Mouse (Mus musculus) kidney, postnatal 36 days (tissue): ENCODE results near the gene Crbn.
A peak's percentile ranks its signal among the peaks of the same experiment; 100 is the strongest.

Source experiments
- DNase-seq, 2 experiments: peaks; one replicate each; pipeline ENCODE4 v3.0.0; 2021 to 2022; ENCODE audit warnings: mixed read lengths in 2 of 2

The Crbn gene

DNA sequence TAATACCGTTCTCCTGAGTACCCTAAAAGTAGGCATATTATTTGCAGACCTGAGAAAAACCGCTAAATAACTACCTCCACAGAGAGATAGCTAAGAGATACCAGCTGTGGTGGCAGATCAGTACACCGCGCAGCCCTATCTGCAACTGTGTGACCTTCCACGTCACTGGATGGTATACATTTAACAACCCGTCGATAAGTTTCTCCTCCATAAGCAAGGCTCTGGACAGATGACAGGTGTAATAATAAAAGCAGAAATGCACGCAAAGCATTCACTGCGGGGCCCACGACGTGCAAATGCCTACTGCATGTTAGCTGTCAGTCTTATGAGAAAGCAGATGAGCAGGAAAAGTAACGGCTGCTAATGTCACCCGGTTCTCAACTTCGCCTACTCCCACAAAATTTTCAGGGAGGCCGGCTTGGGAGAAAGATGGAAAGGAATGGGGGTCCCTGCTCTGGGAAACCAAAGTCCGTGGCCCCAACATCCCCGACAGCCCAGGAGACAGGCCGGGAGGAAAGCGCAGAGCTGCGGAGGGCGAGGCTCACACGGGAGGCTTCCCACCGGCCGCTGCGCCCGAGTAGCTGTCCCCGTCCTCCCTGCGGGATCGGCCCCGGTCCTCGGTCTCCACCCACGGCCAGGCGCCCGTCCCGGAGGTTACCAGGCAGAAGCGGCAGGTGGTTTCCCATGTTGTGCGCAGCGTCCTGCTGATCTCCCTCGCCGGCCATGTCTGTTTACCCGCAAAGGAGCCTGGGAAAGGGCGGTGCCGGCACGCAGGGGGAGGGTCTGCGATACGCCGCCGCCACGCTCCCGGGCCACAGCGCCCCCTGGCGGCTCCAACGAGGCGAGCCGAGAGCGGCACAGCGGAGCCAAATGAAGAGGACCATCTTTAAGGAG is at the start of gene Crbn:
Gene Crbn (minus strand): TSS at position 745 of the 894 bp plus-strand sequence.
- peak; percentile 90 to 97 for DNase-seq

DNA sequence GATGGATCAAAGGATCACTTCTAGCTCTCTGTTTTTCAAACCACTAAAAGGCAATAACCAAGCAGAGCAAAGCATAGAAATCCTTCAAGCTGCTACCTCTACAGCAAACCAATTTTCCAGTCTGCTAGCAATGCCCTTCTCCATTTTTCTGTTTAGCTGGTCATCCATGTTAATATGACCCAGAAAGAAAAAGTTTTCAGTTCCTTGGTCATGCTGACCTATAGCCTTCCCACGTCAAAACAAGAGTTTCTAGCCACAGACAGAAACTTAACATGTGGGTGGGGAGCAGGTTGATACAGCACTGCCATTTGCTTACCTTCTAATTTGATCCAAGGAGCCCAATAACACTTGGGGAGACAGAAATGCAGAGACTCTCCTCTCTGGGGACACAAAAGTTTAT is 40.3 kb upstream of the Crbn start:
- no peak for DNase-seq

GRCm38 (mm10) chr6:106838053-106838452 is 38.2 kb upstream of the Crbn start:
- peak in 1 of 2 experiments; percentile 11 for DNase-seq

GRCm38 (mm10) chr6:106835316-106835715 is 35.4 kb upstream of the Crbn start:
- no peak for DNase-seq

- peak; percentile 20 to 63 for DNase-seq
Measured at GRCm38 (mm10) chr6:106822329-106822728, 22.5 kb upstream of the Crbn start.

- DNase-seq = no peak
Measured at GRCm38 (mm10) chr6:106820566-106820965, 20.7 kb upstream of the Crbn start.

DNA sequence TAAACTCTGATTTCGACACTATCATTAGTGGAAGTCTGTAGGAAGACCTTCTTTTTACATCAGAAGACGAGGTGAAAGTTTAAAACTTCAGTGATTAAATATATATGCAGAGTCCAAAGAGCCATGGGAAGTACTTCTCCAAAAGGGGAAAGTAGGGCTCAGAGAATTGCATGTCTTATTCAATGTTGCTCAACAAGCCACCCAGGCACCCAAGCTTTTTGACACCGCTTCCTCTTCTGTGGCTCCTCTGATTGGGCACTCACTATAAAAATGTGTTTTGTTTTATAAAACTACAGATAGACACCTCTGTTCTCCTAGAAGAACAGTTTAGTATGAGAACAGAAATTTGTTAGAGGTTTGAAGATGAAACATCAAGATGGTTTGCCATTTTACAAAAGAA is 20.0 kb upstream of the Crbn start:
- no peak for DNase-seq

- no peak for DNase-seq
Measured at GRCm38 (mm10) chr6:106819246-106819645, 19.4 kb upstream of the Crbn start.

GRCm38 (mm10) chr6:106810686-106811085 is 10.8 kb upstream of the Crbn start:
- DNase-seq = peak; percentile 20 to 35

DNA sequence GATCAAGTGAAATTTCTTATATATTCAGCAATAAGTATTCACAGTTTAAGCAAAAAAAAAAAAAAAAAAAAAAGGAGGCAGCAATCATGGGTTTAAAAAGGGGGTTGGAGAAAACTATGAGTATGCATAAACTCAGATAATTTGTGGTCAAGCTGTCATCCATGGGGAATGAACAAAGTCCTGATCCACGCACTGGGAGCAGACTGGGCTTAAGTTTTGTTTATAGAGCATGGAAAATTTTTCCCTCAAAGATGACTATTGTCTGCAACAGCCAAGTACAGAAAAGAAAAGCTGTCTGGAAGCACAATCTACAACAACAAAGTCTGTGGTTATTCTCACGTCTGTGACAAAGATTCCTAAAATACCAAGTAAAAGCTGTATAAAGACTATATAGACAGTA is 9.3 kb upstream of the Crbn start:
- no peak for DNase-seq

- peak; percentile 35 to 47 for DNase-seq
Measured at GRCm38 (mm10) chr6:106804904-106805303, 5.0 kb upstream of the Crbn start.

DNA sequence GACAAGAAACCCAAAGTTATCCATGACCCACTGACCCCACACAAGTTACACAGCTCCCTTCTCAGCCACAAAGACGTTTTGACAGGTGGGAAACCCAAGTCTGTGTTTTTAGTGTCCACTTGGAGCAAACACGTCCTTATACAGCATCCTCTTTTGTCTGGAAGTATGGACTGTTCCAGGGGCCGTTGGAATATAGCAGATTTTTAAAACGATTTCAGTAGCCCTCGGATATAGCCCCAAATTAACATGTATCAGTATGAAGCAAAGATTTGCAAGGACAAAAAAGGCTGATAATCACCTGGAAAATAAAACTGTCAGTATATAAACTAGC is 315 bp upstream of the Crbn start:
- no peak for DNase-seq

DNA sequence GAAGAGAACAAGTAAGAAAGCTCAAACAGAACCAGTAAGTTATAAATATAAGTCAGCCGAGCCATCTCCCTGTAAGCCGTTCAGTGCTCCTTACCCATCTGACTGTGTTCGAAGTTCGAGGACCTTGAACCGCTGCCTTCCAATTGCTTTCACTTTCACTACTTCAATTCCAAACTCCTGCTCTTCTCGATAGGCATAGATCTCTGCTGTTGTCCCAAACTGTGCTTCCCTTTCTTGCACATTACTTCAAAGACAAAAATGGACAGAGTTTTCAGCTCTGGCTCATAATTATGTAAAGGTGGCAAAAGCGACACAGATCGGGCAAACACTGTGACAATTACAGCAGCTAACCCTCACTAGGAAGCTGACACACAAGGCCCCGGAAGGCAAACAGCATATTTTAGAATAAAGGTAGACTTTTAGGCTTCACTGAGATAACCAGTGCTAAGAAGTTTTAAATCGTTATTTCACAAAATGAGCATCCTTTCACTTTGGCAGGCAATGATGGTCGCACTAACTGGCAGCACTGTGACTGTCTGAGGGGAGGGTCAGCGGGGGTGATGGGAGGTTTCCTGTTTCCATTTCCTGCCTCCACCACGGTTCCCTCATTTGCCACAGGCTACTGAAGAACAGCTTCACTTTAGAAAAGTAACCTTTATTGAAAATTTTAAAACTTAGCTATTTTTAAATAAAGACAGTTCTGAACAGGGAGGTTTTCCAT is 5.6 kb downstream of the Crbn start:
- DNase-seq = no peak

GRCm38 (mm10) chr6:106793621-106794020 is 6.3 kb downstream of the Crbn start:
- DNase-seq = no peak

GRCm38 (mm10) chr6:106793088-106793487 is 6.8 kb downstream of the Crbn start:
- DNase-seq = no peak

GRCm38 (mm10) chr6:106792486-106792885 is 7.4 kb downstream of the Crbn start:
- no peak for DNase-seq

- DNase-seq = no peak
Measured at GRCm38 (mm10) chr6:106791429-106791828, 8.4 kb downstream of the Crbn start.

- DNase-seq = no peak
Measured at GRCm38 (mm10) chr6:106787138-106787537, 12.7 kb downstream of the Crbn start.

DNA sequence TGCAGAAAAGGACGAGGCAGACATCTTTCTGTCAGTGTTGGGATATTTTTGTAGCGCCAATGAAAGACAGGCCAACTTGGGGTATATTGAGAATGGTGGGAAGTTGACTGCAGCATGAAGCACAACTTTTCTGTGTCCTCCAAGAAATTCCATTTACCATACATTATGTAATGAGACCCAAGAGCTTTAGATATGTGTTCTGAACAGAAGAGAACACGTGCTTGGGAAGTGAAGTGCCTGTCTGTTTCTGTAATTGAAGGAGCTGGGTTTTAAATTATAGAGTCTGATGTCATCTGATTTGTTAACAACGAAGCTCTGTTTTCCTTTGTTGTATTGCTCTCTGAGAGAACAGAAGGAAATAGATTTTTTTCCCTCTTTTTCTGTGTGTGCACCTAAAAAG is 29.8 kb downstream of the Crbn start:
- no peak for DNase-seq

DNA sequence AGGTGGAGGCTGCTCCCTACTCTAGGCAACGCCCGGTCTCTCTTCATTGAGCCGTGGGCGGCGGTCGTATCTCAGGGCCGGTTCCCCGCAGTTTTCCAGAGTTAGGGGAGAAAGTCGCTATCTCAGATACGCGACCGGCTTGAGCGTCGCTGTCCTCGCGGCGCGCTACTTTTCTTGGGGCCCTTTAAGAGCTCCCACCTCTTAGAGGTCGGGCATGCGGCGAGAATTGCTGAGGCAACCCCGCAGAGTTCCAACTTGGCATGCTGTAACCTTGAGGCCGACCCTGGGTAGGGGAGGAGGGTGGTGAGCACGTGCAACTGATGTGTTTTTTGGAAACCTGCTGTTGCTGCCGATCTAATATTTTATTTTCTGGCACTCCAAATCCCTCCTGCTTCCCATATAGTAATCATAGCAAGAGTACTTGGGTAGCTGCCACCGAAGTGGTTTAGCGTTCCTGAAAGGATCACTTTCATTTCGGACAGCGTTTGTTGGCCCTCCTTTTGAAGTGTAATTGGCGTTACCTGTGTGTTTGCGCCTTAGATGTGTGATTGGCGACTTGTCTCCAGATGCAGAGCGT is 30.5 kb downstream of the Crbn start:
- peak in 1 of 2 experiments; percentile 13 for DNase-seq

- DNase-seq = peak; percentile 99 to 100
Measured at GRCm38 (mm10) chr6:106768640-106769289, 31.1 kb downstream of the Crbn start, which contains the start of gene Trnt1. Trnt1 (plus strand) TSS chr6:106769120.

- DNase-seq = no peak
Measured at GRCm38 (mm10) chr6:106766774-106767173, 33.1 kb downstream of the Crbn start.

DNA sequence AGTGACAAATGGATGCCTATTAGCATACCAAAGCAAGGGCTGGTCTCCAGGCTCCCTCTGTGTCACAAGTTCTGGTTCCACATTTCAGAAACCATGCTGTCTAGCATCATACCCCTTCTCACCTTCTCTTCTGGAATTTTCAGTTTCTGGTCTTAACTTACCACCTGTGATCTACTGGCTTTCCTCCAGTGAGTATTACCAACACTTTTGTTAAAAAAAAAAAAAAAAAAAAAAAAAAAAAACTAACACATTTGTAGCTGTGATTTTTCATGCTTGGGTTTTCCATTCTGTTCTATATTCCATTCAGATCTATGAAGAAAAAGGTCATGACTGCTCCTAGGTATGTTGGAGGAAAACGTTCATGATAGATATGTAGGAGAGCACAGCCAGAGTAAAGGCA is 34.0 kb downstream of the Crbn start:
- no peak for DNase-seq
